Mouse (Mus musculus) embryonic facial prominence, embryonic 13.5 days (tissue): ENCODE data around the gene Fbn1. TPM values are rescaled to one million over a fixed set of nuclear protein-coding genes. Genes with fewer than 3 reads are reported as not detected.

Experiments used
- ATAC-seq: fragments of 200-750 bp; cut with Nextera tagmentation; 2 replicates; pipeline ENCODE4 v1.8.0; 2017; ENCODE audit warnings: low read depth; ENCODE audit not compliant: insufficient number of reproducible peaks, insufficient read depth, low FRiP score, low TSS enrichment
- H3K27ac ChIP-seq: fragments of 300-500 bp; sonication (generic); 2 replicates; pipeline ENCODE4 v1.5.1; 2015; ENCODE audit warnings: moderate library complexity, mild to moderate bottlenecking, inconsistent platforms
- H3K27me3 ChIP-seq: fragments of 300-500 bp; sonication (generic); 2 replicates; pipeline ENCODE4 v1.6.1; 2015; ENCODE audit warnings: mild to moderate bottlenecking, inconsistent platforms
- H3K36me3 ChIP-seq: fragments of 300-500 bp; sonication (generic); 2 replicates; pipeline ENCODE4 v1.6.1; 2015; ENCODE audit warnings: mild to moderate bottlenecking, inconsistent platforms
- H3K4me1 ChIP-seq: fragments of 300-500 bp; sonication (generic); 2 replicates; pipeline ENCODE4 v1.6.1; 2015; ENCODE audit warnings: inconsistent platforms
- H3K4me2 ChIP-seq: fragments of 300-500 bp; sonication (generic); 2 replicates; pipeline ENCODE4 v1.6.1; 2015; ENCODE audit warnings: moderate library complexity, mild to moderate bottlenecking, inconsistent platforms
- H3K4me3 ChIP-seq: fragments of 300-500 bp; sonication (generic); 2 replicates; pipeline ENCODE4 v1.5.1; 2015; ENCODE audit warnings: mild to moderate bottlenecking, inconsistent platforms
- H3K9ac ChIP-seq: fragments of 300-500 bp; sonication (generic); 2 replicates; pipeline ENCODE4 v1.6.1; 2015; ENCODE audit warnings: mild to moderate bottlenecking, inconsistent platforms
- H3K9me3 ChIP-seq: fragments of 300-500 bp; sonication (generic); 2 replicates; pipeline ENCODE4 v1.6.1; 2016; ENCODE audit warnings: inconsistent platforms
- WGBS: fragments of 180-500 bp; shearing (Covaris S2); methylation state at CpG from one replicate; pipeline ENCODE4 v1.1.7; 2015; ENCODE audit warnings: mixed read lengths; 5-methylcytosine and 5-hydroxymethylcytosine counted together
- polyA plus RNA-seq: library from polyadenylated mRNA; unstranded; fragments of >200 nt; fragmentation: Nextera tagmentation; extraction: Ambion mirVana; gene quantifications from 2 replicates; pipeline ENCODE4 v1.2.1, GENCODE M21; 2015

Gene Fbn1
- polyA plus RNA-seq, 1 experiment from 2014 or later, result 19.3 TPM

- no peaks in the 10 kb centered on the region for H3K27me3 ChIP-seq
- 74% methylated on average over 15 of the region's 15 CpGs for WGBS
- H3K27ac ChIP-seq, result peak overlapping the region; percentile 69
- no peak overlapping the region for H3K4me2 ChIP-seq
- no peak overlapping the region for H3K9ac ChIP-seq
- no peak overlapping the region for H3K4me3 ChIP-seq
- H3K36me3 ChIP-seq, result peaks cover 12% of the 10 kb centered on the region
- H3K9me3 ChIP-seq, result no peaks in the 10 kb centered on the region
- no peak for ATAC-seq
- H3K4me1 ChIP-seq, result peaks cover 4% of the 10 kb centered on the region; the same call in 1 of the 2 replicates
Measured at GRCm38 (mm10) chr2:125412351-125412750, 95.4 kb downstream of the Fbn1 start.

- no peak overlapping the region for H3K4me2 ChIP-seq
- H3K4me1 ChIP-seq, result peaks cover 4% of the 10 kb centered on the region; the same call in 1 of the 2 replicates
- H3K4me3 ChIP-seq, result no peak overlapping the region
- peaks cover 12% of the 10 kb centered on the region for H3K36me3 ChIP-seq
- H3K9ac ChIP-seq, result no peak overlapping the region
- no peak for ATAC-seq
- H3K9me3 ChIP-seq, result no peaks in the 10 kb centered on the region
- peak overlapping the region; percentile 69; the same call in 1 of the 2 replicates for H3K27ac ChIP-seq
- no peaks in the 10 kb centered on the region for H3K27me3 ChIP-seq
- WGBS, result 64% methylated on average over 3 of the region's 3 CpGs
Measured at GRCm38 (mm10) chr2:125411777-125412176, 96.0 kb downstream of the Fbn1 start.

- ATAC-seq, result no peak
- WGBS, result 83% methylated on average over 4 of the region's 4 CpGs
- Histone ChIP-seq H3K4me1 (no peaks in the 10 kb centered on the region), H3K27me3 (no peaks in the 10 kb centered on the region), H3K4me3 (no peak overlapping the region), H3K9ac (no peak overlapping the region), H3K9me3 (no peaks in the 10 kb centered on the region), H3K4me2 (no peak overlapping the region), H3K36me3 (peaks cover 5% of the 10 kb centered on the region; the same call in 1 of the 2 replicates), H3K27ac (no peak overlapping the region)
Measured at GRCm38 (mm10) chr2:125404509-125405105, 103.2 kb downstream of the Fbn1 start.

GRCm38 (mm10) chr2:125402276-125402675 is 105.5 kb downstream of the Fbn1 start:
- WGBS, result 90% methylated on average over 1 of the region's 1 CpGs
- no peak overlapping the region for H3K4me2 ChIP-seq
- H3K36me3 ChIP-seq, result peaks cover 9% of the 10 kb centered on the region; the same call in 1 of the 2 replicates
- no peaks in the 10 kb centered on the region for H3K4me1 ChIP-seq
- no peaks in the 10 kb centered on the region for H3K27me3 ChIP-seq
- H3K9ac ChIP-seq, result no peak overlapping the region
- no peak overlapping the region for H3K27ac ChIP-seq
- H3K4me3 ChIP-seq, result no peak overlapping the region
- ATAC-seq, result no peak
- no peaks in the 10 kb centered on the region for H3K9me3 ChIP-seq

GRCm38 (mm10) chr2:125400121-125400520 is 107.7 kb downstream of the Fbn1 start:
- H3K9ac ChIP-seq, result no peak overlapping the region
- no peak for ATAC-seq
- no peak overlapping the region for H3K4me2 ChIP-seq
- no peaks in the 10 kb centered on the region for H3K9me3 ChIP-seq
- H3K27me3 ChIP-seq, result no peaks in the 10 kb centered on the region
- peaks cover 16% of the 10 kb centered on the region; the same call in 1 of the 2 replicates for H3K36me3 ChIP-seq
- no peaks in the 10 kb centered on the region for H3K4me1 ChIP-seq
- H3K4me3 ChIP-seq, result no peak overlapping the region
- WGBS, result 92% methylated on average over 3 of the region's 3 CpGs
- H3K27ac ChIP-seq, result no peak overlapping the region; the same call in 1 of the 2 replicates

- H3K4me2 ChIP-seq, result no peak overlapping the region
- no peak for ATAC-seq
- 85% methylated on average over 7 of the region's 7 CpGs for WGBS
Measured at GRCm38 (mm10) chr2:125397796-125398195, 110.0 kb downstream of the Fbn1 start.

GRCm38 (mm10) chr2:125394428-125395101 is 113.2 kb downstream of the Fbn1 start:
- Histone ChIP-seq H3K4me2 (no peak overlapping the region), H3K4me1 (no peaks in the 10 kb centered on the region), H3K4me3 (no peak overlapping the region), H3K36me3 (peaks cover 45% of the 10 kb centered on the region), H3K9ac (no peak overlapping the region), H3K27me3 (no peaks in the 10 kb centered on the region), H3K27ac (no peak overlapping the region), H3K9me3 (no peaks in the 10 kb centered on the region)
- ATAC-seq, result no peak
- 90% methylated on average over 9 of the region's 9 CpGs for WGBS

More at GRCm38 (mm10) chr2:125397796-125398195, 110.0 kb downstream of the Fbn1 start:
- no peaks in the 10 kb centered on the region for H3K27me3 ChIP-seq
- no peak overlapping the region for H3K9ac ChIP-seq
- no peak overlapping the region for H3K27ac ChIP-seq
- H3K4me3 ChIP-seq, result no peak overlapping the region
- no peaks in the 10 kb centered on the region for H3K9me3 ChIP-seq
- H3K4me1 ChIP-seq, result no peaks in the 10 kb centered on the region
- peaks cover 27% of the 10 kb centered on the region for H3K36me3 ChIP-seq

- H3K4me3 ChIP-seq, result no peak overlapping the region
- H3K9ac ChIP-seq, result no peak overlapping the region
- no peak overlapping the region for H3K4me2 ChIP-seq
- no peak for ATAC-seq
- no peak overlapping the region for H3K27ac ChIP-seq
- H3K27me3 ChIP-seq, result no peaks in the 10 kb centered on the region
- H3K9me3 ChIP-seq, result no peaks in the 10 kb centered on the region
- no peaks in the 10 kb centered on the region for H3K4me1 ChIP-seq
- WGBS, result 92% methylated on average over 6 of the region's 6 CpGs
- peaks cover 57% of the 10 kb centered on the region for H3K36me3 ChIP-seq
Measured at GRCm38 (mm10) chr2:125391582-125391981, 116.2 kb downstream of the Fbn1 start.

GRCm38 (mm10) chr2:125389796-125390195 is 118.0 kb downstream of the Fbn1 start:
- Histone ChIP-seq H3K4me2 (no peak overlapping the region), H3K27ac (no peak overlapping the region), H3K36me3 (peaks cover 65% of the 10 kb centered on the region), H3K9ac (no peak overlapping the region), H3K4me1 (no peaks in the 10 kb centered on the region), H3K27me3 (no peaks in the 10 kb centered on the region), H3K9me3 (no peaks in the 10 kb centered on the region), H3K4me3 (no peak overlapping the region)
- WGBS, result 92% methylated on average over 10 of the region's 10 CpGs
- ATAC-seq, result no peak

GRCm38 (mm10) chr2:125386221-125386965 is 121.4 kb downstream of the Fbn1 start:
- no peaks in the 10 kb centered on the region for H3K27me3 ChIP-seq
- no peak overlapping the region for H3K4me3 ChIP-seq
- H3K4me1 ChIP-seq, result no peaks in the 10 kb centered on the region
- H3K4me2 ChIP-seq, result no peak overlapping the region
- H3K9ac ChIP-seq, result no peak overlapping the region
- 76% methylated on average over 7 of the region's 7 CpGs for WGBS
- no peaks in the 10 kb centered on the region for H3K9me3 ChIP-seq
- H3K36me3 ChIP-seq, result peaks cover 65% of the 10 kb centered on the region
- no peak for ATAC-seq
- H3K27ac ChIP-seq, result no peak overlapping the region

GRCm38 (mm10) chr2:125384941-125385340 is 122.9 kb downstream of the Fbn1 start:
- no peaks in the 10 kb centered on the region for H3K4me1 ChIP-seq
- H3K4me2 ChIP-seq, result no peak overlapping the region
- 61% methylated on average over 4 of the region's 4 CpGs for WGBS
- no peaks in the 10 kb centered on the region for H3K27me3 ChIP-seq
- H3K9ac ChIP-seq, result no peak overlapping the region
- H3K4me3 ChIP-seq, result no peak overlapping the region
- no peak for ATAC-seq
- H3K36me3 ChIP-seq, result peaks cover 59% of the 10 kb centered on the region
- no peak overlapping the region for H3K27ac ChIP-seq
- no peaks in the 10 kb centered on the region for H3K9me3 ChIP-seq
